Mouse (Mus musculus): ENCODE data around the gene Cdk18.

DNA sequence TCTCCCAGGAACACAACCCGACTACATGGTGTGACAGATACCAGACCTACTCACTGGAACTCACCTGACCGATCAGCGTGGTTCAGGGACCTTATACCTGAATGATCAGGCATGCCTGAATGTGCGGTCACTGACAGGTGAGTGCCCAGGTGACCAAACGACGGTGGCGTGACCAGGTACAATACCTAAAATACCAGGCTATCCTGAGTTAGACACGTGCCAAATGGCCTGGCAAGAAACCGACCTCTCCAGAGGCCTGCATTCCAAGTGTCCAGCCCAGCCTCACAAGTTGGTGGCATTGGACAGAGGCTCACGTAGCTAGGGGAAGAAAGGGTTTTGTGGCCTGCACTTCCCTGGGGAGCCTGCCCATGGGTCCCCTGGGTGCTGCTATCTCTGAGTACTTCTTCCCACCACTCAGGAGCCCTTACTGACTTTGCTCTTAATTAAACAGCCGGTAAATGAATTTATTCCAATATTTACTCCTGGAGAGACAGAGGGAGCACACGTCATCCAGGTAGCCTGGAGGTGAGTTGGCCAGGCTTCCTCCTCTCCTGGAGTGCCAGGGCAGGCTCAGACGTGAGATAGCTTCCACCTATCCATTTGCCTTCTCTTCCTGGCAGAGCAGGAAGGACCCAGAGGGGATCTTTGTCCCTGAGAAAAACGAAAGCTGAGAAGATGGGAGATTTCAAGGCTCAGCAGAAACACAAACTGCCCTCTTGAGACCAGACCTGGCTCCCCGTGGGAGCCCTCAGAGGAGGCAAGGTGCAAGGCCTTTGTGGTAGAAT is 11.5 kb upstream of the Cdk18 start:
- TF ChIP-seq EP300 (IDR thresholded peaks at IDR 0.05; ENCODE audit: low read depth): no peak
- no peak for TF ChIP-seq CTCF (IDR thresholded peaks at IDR 0.05; ENCODE audit: low read depth)
